Mouse (Mus musculus) brain, embryonic 14.5 days (tissue): Measurements from ENCODE around the gene Morn2.

Source experiments
- CTCF ChIP-seq: fragments of 200-500 bp; IDR thresholded peaks from 2 replicates; pipeline ENCODE4 v1.5.1; 2012; ENCODE audit warnings: inconsistent platforms, mild to moderate bottlenecking, moderate library complexity, borderline replicate concordance; ENCODE audit not compliant: insufficient read depth, insufficient read length; ENCODE audit errors: extremely low read depth
- POLR2A ChIP-seq: fragments of 200-500 bp; IDR thresholded peaks from 2 replicates; pipeline ENCODE4 v1.6.1; 2012; ENCODE audit warnings: mild to moderate bottlenecking, inconsistent platforms, borderline replicate concordance; ENCODE audit not compliant: poor library complexity, insufficient read depth, insufficient read length, severe bottlenecking; ENCODE audit errors: extremely low read depth

DNA sequence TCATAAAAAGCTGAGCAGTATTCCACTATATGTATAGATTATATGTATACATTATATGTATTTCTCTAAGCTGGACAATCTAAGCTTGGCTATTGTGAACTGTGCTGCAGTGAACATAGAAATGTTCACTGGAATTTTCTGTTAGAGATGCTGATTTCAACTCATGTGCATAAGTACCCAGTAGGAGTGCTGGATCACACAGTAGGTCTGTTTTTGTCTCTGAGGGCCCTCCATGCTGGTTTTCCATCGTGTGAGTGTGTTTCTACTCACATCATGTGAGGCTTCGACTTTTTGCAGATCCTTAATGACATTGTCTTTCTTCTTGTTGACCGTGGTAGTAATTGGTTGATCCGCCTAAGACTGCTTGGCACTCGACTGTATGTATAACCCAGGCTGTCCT lies 8.8 kb downstream of the Morn2 start:
- no peak for TF ChIP-seq CTCF
- no peak for TF ChIP-seq POLR2A
